Mouse (Mus musculus) layer of hippocampus, postnatal 25 days (tissue): ENCODE results near the gene Trappc13. TPM values are rescaled to one million over a fixed set of nuclear protein-coding genes. Genes with fewer than 3 reads are reported as not detected.
A peak's percentile ranks its signal among the peaks of the same experiment; 100 is the strongest.
"Not testable (repeated sequence)": the region's sequence is repeated elsewhere in the genome, so short reads cannot be mapped to it uniquely, and the experiment has no call there.

Experiments
- DNase-seq, 2 experiments: peaks; one replicate each; pipeline ENCODE4 v3.0.0; 2022; ENCODE audit warnings: mixed read lengths in 2 of 2, low spot score in 1 of 2; ENCODE audit errors: extremely low spot score in 1 of 2
- total RNA-seq, 2 experiments: library from RNA; stranded (reverse); gene quantifications; 2 replicates each; pipeline ENCODE4 v1.2.3; 2021

Gene Trappc13
- total RNA-seq, result 10 to 100 TPM; 48.7 to 55.5 TPM

- peak; percentile 78 to 79 for DNase-seq
Measured at GRCm38 (mm10) chr13:104177796-104178649, at the start of gene Trappc13. TSS of gene Trappc13 (minus strand) at chr13:104178469.

GRCm38 (mm10) chr13:104227478-104227877 lies 49.2 kb upstream of the Trappc13 start:
- DNase-seq, result no peak

GRCm38 (mm10) chr13:104204313-104204712 lies 26.0 kb upstream of the Trappc13 start:
- no peak for DNase-seq

GRCm38 (mm10) chr13:104195891-104196290 lies 17.6 kb upstream of the Trappc13 start:
- DNase-seq, result not testable (repeated sequence)

- DNase-seq, result no peak
Measured at GRCm38 (mm10) chr13:104187357-104187756, 9.1 kb upstream of the Trappc13 start.

- DNase-seq, result no peak
Measured at GRCm38 (mm10) chr13:104179176-104179888, 1.1 kb upstream of the Trappc13 start.

- DNase-seq, result peak; percentile 89 to 92
Measured at GRCm38 (mm10) chr13:104178650-104179121, 417 bp upstream of the Trappc13 start, which contains the start of gene Trim23. TSS of gene Trim23 (plus strand) at chr13:104178797.

GRCm38 (mm10) chr13:104176874-104177273 lies 1.4 kb downstream of the Trappc13 start:
- no peak for DNase-seq

- DNase-seq, result no peak
Measured at GRCm38 (mm10) chr13:104172498-104172897, 5.8 kb downstream of the Trappc13 start.

- DNase-seq, result no peak
Measured at GRCm38 (mm10) chr13:104171711-104172110, 6.6 kb downstream of the Trappc13 start.

GRCm38 (mm10) chr13:104155686-104156085 lies 22.6 kb downstream of the Trappc13 start:
- DNase-seq, result no peak

GRCm38 (mm10) chr13:104155106-104155505 lies 23.2 kb downstream of the Trappc13 start:
- no peak for DNase-seq

- no peak for DNase-seq
Measured at GRCm38 (mm10) chr13:104154180-104154579, 24.1 kb downstream of the Trappc13 start.

GRCm38 (mm10) chr13:104145646-104146045 lies 32.6 kb downstream of the Trappc13 start:
- no peak for DNase-seq

- no peak for DNase-seq
Measured at GRCm38 (mm10) chr13:104144871-104145270, 33.4 kb downstream of the Trappc13 start.

- peak; percentile 65 to 87 for DNase-seq
Measured at GRCm38 (mm10) chr13:104139369-104140209, 38.7 kb downstream of the Trappc13 start.

- DNase-seq, result no peak
Measured at GRCm38 (mm10) chr13:104134510-104135085, 43.7 kb downstream of the Trappc13 start.

GRCm38 (mm10) chr13:104132561-104132960 lies 45.7 kb downstream of the Trappc13 start:
- DNase-seq, result no peak

GRCm38 (mm10) chr13:104123662-104124381 lies 54.4 kb downstream of the Trappc13 start:
- no peak for DNase-seq
